Mouse (Mus musculus): ENCODE measurements around the gene Cxxc4. TPM values are rescaled to one million over a fixed set of nuclear protein-coding genes. Genes with fewer than 3 reads are reported as not detected.
A peak's percentile ranks its signal among the peaks of the same experiment; 100 is the strongest.
"Not testable (repeated sequence)": the region's sequence is repeated elsewhere in the genome, so short reads cannot be mapped to it uniquely, and the experiment has no call there.

Gene Cxxc4
- 10 to 100 TPM; 20.2 to 22.0 (median 21.6) TPM for total RNA-seq (2022)

DNA sequence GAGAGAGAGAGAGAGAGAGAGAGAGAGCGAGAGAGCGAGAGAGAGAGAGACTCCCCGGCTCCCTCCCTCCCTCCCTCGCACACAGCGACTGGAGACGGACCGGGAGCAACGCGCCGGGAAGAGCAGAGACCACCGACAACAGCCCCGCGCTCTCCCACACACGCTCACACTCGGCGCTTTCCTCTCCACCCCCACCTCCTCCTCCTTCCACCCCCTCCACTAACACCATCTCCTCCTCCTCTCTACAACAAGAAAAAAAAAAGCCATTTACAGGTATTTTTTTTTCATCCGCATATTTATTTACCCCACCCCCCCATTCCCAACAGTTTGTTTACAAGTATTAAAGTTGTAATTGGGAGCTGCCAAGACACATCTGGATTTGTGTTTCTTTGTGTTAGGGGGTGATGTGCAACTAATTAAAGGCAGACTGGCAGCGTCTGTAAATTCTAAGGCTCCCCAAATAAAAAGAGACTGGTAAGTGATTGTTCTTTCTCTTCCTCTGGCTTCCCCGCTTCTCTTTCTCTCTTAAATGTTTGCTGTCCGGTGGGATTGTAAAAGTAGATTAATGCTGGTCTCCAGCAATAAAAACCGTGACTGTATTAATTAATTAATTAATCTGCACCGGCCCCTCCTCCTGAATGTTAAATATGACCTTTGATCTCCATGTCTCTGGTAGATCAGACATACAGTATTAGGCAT lies at the start of gene Cxxc4:
TSS of gene Cxxc4 (plus strand) at position 71 of the 699 bp plus-strand sequence.
- DNase-seq (ENCODE audit: low spot score in 2 of 2), result no peak

DNA sequence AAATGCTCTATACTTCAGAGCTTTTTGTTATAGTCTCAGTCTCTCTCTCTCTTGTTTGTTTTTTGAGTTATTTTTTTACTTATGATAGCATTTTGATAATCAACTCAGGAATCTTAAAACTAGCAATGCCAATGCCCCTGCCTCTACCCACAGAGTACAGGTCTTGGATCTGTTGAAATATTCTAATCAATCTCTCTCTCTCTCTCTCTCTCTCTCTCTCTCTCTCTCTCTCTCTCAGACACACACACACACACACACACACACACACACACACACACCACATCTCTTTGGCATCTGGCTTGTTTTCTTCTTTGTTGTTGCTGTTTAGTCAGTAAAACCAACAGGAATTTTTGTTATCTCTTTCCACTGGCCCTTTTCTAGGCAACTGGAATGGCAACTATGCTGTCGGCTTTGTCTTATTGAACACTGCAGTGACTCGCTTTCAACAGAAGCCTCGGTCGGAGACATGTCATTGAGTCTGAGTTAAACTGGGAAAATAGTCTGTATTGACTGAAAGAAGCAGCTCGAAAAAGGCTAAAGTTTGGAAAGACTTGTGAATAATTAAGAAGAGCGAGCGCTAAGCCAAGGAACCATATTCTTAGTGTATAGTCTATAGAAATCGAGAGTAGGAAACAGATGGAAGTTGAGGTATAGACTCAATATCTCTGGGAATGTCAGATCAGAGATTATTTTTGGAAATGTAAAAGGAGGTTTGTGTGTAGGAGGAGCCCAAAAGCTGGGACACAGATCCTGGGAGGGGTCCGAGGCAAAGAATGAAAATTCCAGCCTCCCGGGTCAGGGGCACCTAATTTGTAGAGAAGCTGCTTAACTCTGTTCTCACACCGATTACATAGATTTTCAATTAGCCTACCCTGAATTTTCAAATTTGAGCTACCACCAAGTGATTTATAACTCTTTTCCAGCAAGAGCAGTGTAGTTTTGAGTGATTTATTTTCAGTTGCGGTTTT lies 47.0 kb upstream of the Cxxc4 start:
- DNase-seq (ENCODE audit: low spot score in 2 of 2), result no peak

DNA sequence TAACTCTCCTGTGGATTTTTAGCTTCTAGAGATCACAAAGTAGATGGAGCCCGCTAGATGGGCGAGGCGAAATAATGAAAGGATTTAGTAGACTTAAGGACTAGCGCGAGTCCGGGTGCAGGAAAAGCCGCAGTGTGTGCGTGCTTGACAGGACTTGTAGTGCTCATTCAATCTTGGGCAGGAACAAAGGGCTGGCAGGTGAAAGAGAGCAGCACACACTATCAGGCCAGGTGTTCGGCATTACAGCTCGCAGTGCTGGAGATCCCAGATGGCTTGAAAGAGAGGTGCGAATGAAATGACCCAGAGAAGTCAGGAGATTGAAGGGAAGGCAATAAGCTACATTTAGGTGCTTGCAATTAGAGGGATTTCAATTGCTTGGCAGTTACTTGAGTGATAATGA lies 46.2 kb upstream of the Cxxc4 start:
- DNase-seq (ENCODE audit: low spot score in 2 of 2), result no peak

DNA sequence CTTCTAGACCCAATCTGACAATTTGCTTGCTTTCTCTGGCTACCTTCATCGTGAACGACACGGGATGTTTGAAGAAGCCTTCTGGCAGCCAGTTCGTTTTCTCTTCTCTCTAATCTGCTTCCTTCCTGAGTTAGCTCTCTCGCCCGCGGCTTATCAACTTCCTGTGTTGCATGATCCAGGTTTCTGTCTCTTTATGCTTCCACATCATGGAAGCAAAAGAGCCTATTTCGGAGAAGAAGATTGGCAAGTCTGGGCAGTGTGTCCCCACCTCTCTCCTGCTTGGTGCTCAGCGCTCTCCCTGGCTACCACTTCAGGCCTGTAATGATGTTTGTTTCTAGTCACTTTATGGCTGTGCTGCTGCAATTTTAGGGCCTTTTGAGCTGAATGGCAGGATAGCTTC lies 36.4 kb upstream of the Cxxc4 start:
- no peak for DNase-seq (ENCODE audit: low spot score in 2 of 2)

DNA sequence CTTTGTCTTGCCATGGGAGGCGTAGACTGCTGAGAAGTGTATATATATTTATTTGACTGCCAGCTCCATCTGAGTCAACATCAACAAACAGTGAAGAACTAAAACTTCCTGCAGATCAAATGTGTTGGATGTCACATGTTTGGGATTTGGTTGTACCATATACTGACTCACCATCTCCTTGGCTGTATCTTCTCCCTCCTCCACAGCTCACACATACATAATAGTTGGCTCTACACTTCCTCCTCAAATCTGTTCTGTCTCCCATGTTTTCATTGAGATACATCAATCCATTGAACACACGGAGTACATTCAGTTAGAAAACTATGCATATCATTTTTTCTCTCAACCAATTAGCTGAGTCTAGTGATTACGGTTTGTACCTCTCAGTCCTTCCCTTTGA lies 29.7 kb upstream of the Cxxc4 start:
- DNase-seq (ENCODE audit: low spot score in 2 of 2), result no peak

DNA sequence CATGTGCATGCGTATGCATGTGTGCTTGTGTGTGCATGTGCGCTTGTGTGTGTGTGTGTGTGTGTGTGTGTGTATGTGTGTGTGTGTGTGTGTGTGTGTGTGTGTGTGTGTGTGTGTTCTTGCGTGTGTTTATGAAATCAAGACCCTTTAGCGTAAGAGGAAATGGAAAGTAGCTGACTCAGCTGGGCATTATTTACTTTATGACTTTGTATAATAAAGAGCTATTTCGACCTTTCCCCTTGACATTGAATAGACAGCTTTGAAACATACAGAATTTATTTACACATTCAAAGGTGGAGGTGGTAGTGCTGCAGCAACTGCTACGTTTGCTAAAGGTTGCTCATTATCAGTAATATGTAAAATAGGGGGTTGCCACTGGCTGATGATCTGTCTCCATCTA lies 25.3 kb upstream of the Cxxc4 start:
- DNase-seq (ENCODE audit: low spot score in 2 of 2), result no peak

DNA sequence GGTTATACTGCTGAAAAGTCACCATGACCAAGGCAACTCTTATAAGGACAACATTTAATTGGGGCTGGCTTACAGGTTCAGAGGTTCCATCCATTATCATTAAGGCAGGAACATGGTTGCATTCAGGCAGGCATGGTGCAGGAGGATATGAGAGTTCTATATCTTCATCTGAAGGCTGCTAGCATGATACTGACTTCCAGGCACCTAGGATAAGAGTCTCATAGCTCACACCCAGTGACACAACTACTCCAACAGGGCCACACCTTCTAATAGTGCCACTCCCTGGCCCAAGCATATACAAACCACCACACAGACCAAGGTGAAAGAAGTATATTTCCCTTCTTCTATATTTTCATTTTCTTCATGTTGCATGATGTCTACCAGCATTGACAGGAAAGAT lies 16.4 kb upstream of the Cxxc4 start:
- DNase-seq (ENCODE audit: low spot score in 2 of 2), result not testable (repeated sequence)

DNA sequence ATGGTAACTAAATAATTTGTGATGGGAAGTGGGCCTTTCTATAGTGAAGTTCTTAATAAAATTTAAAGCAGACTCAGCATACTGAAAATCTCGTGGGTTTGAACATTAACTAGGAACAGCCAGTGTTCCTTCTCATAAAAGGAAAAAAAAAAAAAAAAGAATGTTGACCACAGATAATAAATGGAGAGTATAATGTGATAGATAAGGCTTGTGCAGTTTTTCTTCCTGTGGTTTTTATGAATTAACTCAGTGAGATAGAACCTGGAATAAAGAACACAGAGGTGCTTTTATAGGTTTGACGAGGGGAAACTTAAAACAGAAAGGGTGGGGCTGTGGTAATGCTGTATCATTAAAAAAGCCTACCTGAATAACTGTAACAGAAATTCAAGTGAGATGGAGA lies 15.3 kb upstream of the Cxxc4 start:
- no peak for DNase-seq (ENCODE audit: low spot score in 2 of 2)

DNA sequence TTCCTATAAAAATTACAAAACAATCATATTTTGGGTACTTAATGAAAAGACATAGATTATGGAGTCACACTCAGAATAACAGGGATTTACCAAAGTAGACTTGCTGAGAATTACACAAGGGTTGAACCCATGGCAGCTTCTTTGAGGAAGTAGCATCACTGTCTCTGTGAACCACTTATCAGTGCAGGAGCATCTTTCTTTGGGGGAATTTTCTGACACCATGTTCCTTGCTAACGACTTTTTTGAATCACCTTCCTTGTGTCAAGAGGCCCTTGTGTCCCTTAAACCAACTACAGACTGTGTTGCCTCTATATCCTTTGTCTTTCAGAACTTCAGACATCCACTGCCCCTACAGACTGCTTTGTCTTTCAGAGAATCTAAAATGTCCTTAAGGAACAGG lies 13.7 kb upstream of the Cxxc4 start:
- DNase-seq (ENCODE audit: low spot score in 2 of 2), result no peak

DNA sequence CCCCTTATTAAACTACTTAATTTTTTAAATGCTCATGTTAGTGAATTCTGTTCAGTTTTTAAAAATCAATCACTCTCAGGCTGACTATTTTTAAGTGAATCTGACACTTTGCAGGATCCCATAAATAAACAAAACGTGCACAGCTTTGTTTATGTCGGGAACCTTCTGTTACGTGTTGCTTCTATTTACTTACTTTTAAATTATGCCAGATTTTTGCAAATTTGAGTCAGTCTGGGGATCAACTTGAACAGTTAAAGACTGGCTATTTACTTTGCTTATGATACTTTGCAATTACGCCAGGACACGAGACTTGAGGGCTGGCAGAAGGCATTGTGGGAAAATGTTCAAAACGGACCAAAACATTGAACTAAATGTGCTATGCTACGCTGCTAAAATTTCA lies 12.3 kb upstream of the Cxxc4 start:
- no peak for DNase-seq (ENCODE audit: low spot score in 2 of 2)

DNA sequence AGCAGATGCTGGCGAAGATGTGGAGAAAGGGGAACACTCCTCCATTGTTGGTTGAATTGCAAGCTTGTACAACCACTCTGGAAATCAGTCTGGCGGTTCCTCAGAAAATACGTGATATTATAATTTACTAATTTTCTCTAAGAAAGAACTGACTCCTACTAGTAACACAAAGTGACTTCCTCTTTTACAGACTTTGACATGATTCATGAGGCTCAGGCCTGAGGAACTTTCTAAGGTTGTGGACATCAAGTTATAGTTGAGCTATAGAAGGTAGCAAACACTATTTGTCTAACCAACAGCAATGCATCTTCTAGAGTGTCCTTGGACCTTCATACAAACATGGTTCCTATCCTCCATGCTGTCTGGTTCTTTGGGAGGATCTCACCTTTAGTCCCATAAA lies 10.4 kb upstream of the Cxxc4 start:
- DNase-seq (ENCODE audit: low spot score in 2 of 2), result no peak

DNA sequence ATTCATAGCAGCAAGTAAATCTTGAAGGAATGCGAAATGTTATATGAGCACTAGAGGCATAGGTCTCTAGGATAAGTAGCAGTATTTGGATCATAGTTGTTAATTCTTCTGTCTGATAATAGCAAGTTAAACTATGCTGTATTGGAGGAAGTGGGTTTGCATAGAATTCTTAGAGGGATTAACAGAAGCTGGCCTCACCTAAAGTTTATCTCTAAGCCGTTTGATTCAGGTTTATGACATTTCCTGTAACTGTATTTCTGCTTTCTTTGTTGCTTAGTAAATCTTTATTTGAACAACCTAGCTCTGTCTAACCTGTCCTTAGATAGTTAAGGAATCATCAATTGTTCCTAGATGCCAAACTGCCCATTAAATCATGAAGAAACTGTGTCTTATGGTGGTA lies 3.5 kb upstream of the Cxxc4 start:
- no peak for DNase-seq (ENCODE audit: low spot score in 2 of 2)

DNA sequence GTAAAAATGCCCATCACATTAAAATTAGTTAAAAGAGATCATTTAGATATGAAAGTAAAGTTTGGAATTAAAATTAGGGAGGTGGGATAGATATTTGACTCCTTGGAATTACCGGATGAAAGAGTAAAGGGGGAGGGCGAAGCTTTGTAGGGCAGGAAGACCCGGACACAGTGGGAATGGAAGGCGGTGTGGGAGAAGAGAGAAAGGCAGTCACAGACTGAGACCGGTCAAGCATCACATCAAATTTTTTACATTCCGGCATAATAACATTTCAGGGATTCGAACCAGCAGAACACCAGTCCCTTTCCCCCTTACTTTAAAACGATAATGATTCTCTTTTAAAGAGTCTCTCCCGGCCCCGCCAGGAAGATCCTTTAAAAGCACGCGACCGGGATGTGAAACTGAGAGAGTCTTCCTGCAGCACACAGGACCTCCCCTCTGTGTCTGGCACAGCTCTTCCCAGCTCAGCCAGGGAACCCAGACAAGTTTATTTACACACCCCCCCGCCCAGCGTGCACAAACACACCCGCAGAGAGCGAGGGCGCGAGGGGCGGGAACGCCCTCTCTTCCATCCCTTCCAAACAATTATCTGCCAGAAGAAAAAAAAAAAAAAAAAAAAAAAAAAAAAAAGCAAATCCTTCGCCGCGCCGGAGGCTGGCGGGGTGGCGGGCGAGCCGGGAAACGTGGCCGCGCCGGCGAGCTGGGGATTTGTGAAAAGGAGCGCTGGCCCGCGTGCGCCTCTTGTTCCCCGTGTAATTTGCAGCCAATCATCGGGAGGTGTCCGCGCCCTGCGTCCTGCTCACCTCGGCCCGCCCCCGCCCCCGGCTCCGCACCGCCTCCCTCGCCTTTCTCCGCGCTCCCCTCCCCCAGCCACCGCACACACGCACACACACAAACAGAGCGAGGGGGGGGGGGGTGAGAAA lies 532 bp upstream of the Cxxc4 start:
- peak; percentile 37 to 55 for DNase-seq (ENCODE audit: low spot score in 2 of 2)

DNA sequence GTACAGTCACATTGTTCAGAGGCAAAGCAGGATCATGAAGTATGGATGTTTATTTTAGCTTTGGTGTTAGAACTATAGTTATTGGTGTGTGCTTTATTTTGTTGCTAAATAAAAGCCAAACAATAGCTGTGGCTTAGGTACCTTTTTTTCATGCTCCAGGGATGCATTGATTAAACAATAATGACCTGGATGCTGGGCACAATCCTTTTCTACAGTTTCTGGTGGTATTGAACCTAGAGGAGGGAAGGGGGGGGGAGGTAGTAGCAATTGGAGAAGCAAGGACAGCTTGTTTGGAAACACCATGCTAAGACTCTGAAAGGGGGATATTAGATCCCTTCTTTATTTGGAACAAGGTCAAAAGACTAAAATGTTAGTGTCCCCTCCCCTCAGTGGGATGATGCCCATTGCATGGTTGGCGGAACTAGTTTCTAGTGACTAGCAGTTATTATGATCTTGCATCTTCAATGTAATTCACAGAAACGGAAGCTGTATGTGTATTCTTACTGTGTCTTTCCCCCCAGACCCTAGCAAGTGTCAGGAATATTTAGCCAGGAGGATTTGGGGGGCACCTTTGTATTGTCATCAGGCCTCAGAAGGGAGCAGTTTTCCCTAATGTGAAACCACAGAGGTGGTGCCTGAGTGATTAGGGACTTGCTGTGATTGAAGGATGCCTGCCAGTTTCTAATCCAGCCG lies 975 bp downstream of the Cxxc4 start:
- no peak for DNase-seq (ENCODE audit: low spot score in 2 of 2)

DNA sequence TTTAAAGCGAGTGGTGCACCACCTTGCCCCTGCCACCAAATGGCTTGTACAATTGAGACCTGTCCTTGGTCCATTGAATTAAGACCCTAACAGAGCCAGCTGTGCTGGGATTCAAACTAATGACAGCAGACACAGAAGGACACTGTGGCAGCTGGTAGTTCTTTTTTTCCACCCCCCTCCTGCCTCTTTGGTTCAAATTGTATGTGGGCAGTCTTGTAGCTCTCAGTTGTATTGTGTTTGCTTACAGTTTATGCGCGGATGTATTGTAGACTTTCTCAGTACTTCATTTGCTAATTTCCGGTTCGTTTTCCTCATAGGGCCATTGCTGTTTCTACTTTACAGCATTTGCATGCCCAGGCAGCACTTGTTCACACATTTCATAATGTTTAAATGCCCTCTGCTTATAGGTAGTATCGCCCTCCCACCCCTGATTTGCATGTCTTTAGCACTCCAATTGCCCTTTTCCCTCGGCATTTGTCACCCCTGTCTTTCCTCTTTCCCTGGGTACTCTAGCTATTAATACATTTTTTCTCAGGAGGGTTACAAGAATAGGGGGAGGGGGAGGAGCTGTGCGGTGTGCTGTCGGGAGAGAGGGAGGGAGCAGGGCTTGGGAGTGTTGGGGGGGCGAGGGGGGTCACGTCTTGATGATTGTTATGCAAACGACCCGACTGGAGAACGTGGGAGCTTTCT lies 2.5 kb downstream of the Cxxc4 start:
- DNase-seq (ENCODE audit: low spot score in 2 of 2), result peak; percentile 12 to 24

DNA sequence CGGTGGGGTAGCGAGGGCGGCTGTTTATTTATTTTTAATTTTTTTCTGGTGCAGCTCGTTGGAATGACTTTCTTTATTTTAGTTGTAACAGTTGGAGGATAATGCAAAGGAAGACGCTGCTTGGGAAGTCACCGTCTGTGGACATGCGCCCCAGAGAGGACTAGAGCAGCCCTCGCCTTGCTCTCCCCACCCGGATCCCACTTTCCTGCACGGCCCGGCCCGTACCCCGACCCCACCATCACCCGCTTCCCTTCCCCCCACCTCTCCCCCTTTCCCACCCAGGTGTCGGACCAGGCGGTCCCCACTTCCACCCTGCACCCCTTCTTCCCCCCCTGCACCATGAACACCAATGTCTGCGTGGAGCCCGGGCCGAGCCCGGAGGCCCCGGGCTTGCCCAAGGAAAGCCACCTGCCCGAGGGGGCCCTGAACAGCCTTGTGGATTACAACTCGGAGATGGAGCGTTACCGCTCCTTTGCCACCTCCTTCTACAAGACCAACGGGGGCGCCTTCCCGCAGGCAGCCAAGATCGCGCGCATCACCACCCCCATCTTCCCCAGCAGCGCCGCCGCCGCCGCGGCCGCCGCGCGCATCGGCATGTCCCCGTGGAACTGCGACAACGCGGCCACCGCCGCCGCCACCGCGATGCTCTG lies 3.2 kb downstream of the Cxxc4 start:
- peak; percentile 65 to 72 for DNase-seq (ENCODE audit: low spot score in 2 of 2)

DNA sequence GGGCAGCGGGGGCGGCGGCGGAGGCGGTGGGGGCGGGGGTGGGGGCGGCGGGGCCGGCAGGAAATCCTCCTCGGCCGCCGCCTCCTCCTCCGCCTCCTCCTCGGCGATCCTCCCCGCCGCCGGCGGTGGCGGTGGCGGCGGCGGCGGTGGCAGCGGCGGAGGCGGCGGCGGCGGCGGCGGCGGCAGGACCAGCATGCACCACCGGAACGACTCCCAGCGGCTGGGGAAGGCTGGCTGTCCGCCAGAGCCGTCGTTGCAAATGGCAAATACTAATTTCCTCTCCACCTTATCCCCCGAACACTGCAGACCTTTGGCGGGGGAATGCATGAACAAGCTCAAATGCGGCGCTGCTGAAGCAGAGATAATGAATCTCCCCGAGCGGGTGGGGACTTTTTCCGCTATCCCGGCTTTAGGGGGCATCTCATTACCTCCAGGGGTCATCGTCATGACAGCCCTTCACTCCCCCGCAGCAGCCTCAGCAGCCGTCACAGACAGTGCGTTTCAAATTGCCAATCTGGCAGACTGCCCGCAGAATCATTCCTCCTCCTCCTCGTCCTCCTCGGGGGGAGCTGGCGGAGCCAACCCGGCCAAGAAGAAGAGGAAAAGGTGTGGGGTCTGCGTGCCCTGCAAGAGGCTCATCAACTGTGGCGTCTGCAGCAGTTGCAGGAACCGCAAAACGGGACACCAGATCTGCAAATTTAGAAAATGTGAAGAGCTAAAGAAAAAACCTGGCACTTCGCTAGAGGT lies 3.9 kb downstream of the Cxxc4 start:
- DNase-seq (ENCODE audit: low spot score in 2 of 2), result peak; percentile 65

DNA sequence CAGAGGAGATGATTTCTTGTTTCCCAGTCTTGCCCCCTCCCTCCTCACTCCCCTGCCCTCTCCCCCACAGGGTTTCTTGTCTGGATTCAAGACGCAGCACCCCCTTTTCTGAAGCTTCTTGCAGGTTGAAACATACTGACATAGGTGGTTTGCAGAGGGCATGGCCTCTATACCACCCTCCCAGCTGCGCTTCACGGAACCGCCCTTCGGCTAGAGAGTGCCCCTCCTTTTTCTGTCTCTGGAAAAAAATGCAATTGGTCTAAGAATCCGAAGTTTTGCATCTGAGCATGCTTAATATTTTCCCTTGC lies 4.4 kb downstream of the Cxxc4 start:
- DNase-seq (ENCODE audit: low spot score in 2 of 2), result no peak

DNA sequence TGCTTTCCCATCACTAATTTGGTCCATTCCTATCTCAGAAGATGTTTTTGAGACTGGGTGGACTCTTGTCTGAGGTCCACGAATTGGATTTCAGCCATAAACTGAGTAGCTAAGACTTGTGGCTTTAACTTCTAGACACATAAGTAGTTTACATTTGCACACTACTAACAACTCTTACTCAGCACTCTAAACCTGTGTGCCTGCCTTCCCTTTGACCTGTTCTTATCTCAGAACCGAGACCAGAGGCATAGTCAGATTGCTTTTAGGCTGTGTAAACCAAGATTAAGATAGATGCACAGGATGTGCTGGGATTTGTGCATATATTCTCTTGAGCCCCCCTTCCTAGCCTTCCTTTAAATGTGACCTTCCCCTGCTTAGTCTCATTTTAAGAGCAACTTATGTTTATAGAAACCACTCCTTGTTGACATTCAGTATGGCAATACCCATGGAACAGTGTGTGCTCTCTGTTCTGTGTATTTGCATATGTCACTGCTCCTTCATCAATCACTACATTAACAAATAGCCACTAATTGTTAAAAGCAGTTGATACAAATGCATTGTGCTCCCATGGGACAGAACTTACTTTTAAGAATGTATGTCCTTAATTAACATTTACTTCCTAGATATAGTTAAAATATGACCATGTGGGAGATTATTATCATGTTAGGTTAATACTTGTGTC lies 7.0 kb downstream of the Cxxc4 start:
- DNase-seq (ENCODE audit: low spot score in 2 of 2), result no peak
